Mouse (Mus musculus) brain, embryonic 14.5 days (tissue): Measurements from ENCODE around the gene Ppp1r14d.

Experiments used
- CTCF ChIP-seq: fragments of 200-500 bp; IDR thresholded peaks from 2 replicates; pipeline ENCODE4 v1.5.1; 2012; ENCODE audit warnings: inconsistent platforms, mild to moderate bottlenecking, moderate library complexity, borderline replicate concordance; ENCODE audit not compliant: insufficient read depth, insufficient read length; ENCODE audit errors: extremely low read depth
- POLR2A ChIP-seq: fragments of 200-500 bp; IDR thresholded peaks from 2 replicates; pipeline ENCODE4 v1.6.1; 2012; ENCODE audit warnings: mild to moderate bottlenecking, inconsistent platforms, borderline replicate concordance; ENCODE audit not compliant: poor library complexity, insufficient read depth, insufficient read length, severe bottlenecking; ENCODE audit errors: extremely low read depth

GRCm38 (mm10) chr2:119270643-119271331 is 41.1 kb upstream of the Ppp1r14d start, which contains the start of gene Rhov:
- TF ChIP-seq CTCF (peak; percentile 53), POLR2A (peak; percentile 44; the same call in 1 of the 2 replicates)
